30 mouse cellular contexts compared by ENCODE assay signal in genomic region chr4:115659190-115659589, GRCm38 (mm10). TPM values are rescaled to one million over a fixed set of nuclear protein-coding genes. Genes with fewer than 3 reads are reported as not detected.
DNase-seq lines count a peak whose midpoint lies in the region; ATAC-seq and TF ChIP-seq lines count a peak whose summit lies in the region.
"Had no signal": no experiment of that assay in that cellular context is flagged by ENCODE, and none has a peak within 500 bp of the region (broad histone marks: within the 10 kb centered on the region; RNA-seq: fewer than 3 reads in every experiment).

No protein-coding gene starts in this region.

- TF ChIP-seq CTCF in lung, adult 2 months (IDR thresholded peaks at IDR 0.05; ENCODE audit: insufficient read depth, low read length) = no peak
- TF ChIP-seq CTCF in intestine, postnatal 0 days (IDR thresholded peaks at IDR 0.05; ENCODE audit: low read depth) = 0 out of 2 replicates have a peak, but pooled peaks have one; percentile 6

- peak; percentile 79 for ATAC-seq in intestine, postnatal 0 days
- ATAC-seq: forebrain, postnatal 0 days; midbrain, embryonic 15.5 days had no signal

- H3K36me3 ChIP-seq in intestine, postnatal 0 days (ENCODE audit: control insufficient read depth, insufficient read depth) = no peaks in the 10 kb centered on the region
- H3K36me3 ChIP-seq: embryonic facial prominence, embryonic 15.5 days; forebrain, embryonic 10.5 days; midbrain, embryonic 15.5 days had no signal

- H3K9ac ChIP-seq in intestine, postnatal 0 days (ENCODE audit: low read depth, low read length) = no peak overlapping the region
- H3K9ac ChIP-seq: embryonic facial prominence, embryonic 15.5 days; forebrain, postnatal 0 days; hindbrain, embryonic 14.5 days; lung, embryonic 14.5 days; midbrain, embryonic 15.5 days had no signal

- no peaks in the 10 kb centered on the region for H3K9me3 ChIP-seq in intestine, postnatal 0 days (ENCODE audit: control insufficient read depth)
- H3K9me3 ChIP-seq: embryonic facial prominence, embryonic 15.5 days; forebrain, embryonic 10.5 days; megakaryocyte, embryonic 14.5 days; midbrain, embryonic 15.5 days had no signal

- no peaks in the 10 kb centered on the region for H3K4me1 ChIP-seq in lung, adult 2 months (ENCODE audit: control insufficient read depth, insufficient read depth, low read length)
- no peaks in the 10 kb centered on the region for H3K4me1 ChIP-seq in intestine, postnatal 0 days (replicated peaks; ENCODE audit: control insufficient read depth, insufficient read depth, low read length)
- H3K4me1 ChIP-seq: midbrain, embryonic 15.5 days had no signal

- no peak overlapping the region for H3K27ac ChIP-seq in intestine, postnatal 0 days (ENCODE audit: low read depth, low read length)
- H3K27ac ChIP-seq: embryonic facial prominence, embryonic 15.5 days; forebrain, embryonic 10.5 days; hindbrain, embryonic 14.5 days; midbrain, embryonic 15.5 days had no signal

- H3K4me3 ChIP-seq in lung, adult 2 months (replicated peaks; ENCODE audit: extremely low read depth, low read depth, low read length) = no peak overlapping the region
- H3K4me3 ChIP-seq in intestine, postnatal 0 days (ENCODE audit: low read depth, low read length) = no peak overlapping the region
- H3K4me3 ChIP-seq: embryonic facial prominence, embryonic 15.5 days; forebrain, embryonic 10.5 days; megakaryocyte, embryonic 14.5 days; midbrain, embryonic 15.5 days; myocyte had no signal

- H3K27me3 ChIP-seq in intestine, postnatal 0 days (replicated peaks; ENCODE audit: control insufficient read depth, insufficient read depth, low read length) = no peaks in the 10 kb centered on the region
- H3K27me3 ChIP-seq: midbrain, embryonic 15.5 days had no signal

- peak; percentile 93 for DNase-seq in kidney, adult 9 months
- no peak for DNase-seq in kidney, adult 18-20 months
- DNase-seq in lung, postnatal 25 days (ENCODE audit: low spot score) = peak; percentile 64
- no peak for DNase-seq in lung, adult 2 months
- no peak for DNase-seq in layer of hippocampus, postnatal 25 days (ENCODE audit: extremely low spot score in 1 of 2, low spot score in 1 of 2)
- no peak for DNase-seq in left cerebral cortex, adult 11 months (ENCODE audit: low spot score)
- DNase-seq: cerebellum, adult 2 months; cerebellum, postnatal 36 days; forebrain, postnatal 0 days; layer of hippocampus, adult 9-11 months; lung, embryonic 14.5 days; right cerebral cortex, postnatal 14 days; spleen, adult 18-20 months; thymus, postnatal 4 days had no signal

- H3K4me2 ChIP-seq in intestine, postnatal 0 days (replicated peaks; ENCODE audit: low read depth) = no peak overlapping the region
- H3K4me2 ChIP-seq: embryonic facial prominence, embryonic 15.5 days; heart, embryonic 11.5 days; hindbrain, embryonic 14.5 days; lung, embryonic 14.5 days; midbrain, embryonic 15.5 days had no signal

- TF ChIP-seq POLR2A in lung, adult 2 months (IDR thresholded peaks at IDR 0.05; ENCODE audit: borderline replicate concordance, extremely low read depth, low read depth, low read length) = no peak

RNA-seq across cellular contexts. Expression of gene Cyp4b1, which starts 11.7 kb away (rescaled TPM):
- 848 and 1,004 TPM in 2 replicates for polyA plus RNA-seq in lung, adult 2 months (2012; rRNA removed)
- 2.6 TPM in 2 replicates for polyA plus RNA-seq in intestine, postnatal 0 days (2015; fragmentation: Nextera tagmentation; extraction: Ambion mirVana)
- total RNA-seq in layer of hippocampus, postnatal 25 days (2021) = 1 to 10 TPM in 1 of 2 experiments, under 1 TPM in 1; 0.87 to 1.4 TPM
- polyA plus RNA-seq: C2C12; forebrain, embryonic 10.5 days had no signal

RNA-seq across cellular contexts. Expression of gene Cyp4a32, which starts 58.4 kb away (rescaled TPM):
- polyA plus RNA-seq in lung, adult 2 months (2012; rRNA removed) = not detected in 2 replicates
- not detected in 2 replicates for polyA plus RNA-seq in intestine, postnatal 0 days (2015; fragmentation: Nextera tagmentation; extraction: Ambion mirVana)
- total RNA-seq in layer of hippocampus, postnatal 25 days (2021) = not detected
- total RNA-seq: adrenal gland, adult 18-20 months; forebrain, postnatal 0 days; gastrocnemius, adult 18-20 months; gastrocnemius, postnatal 4 days; heart, postnatal 25 days; left cerebral cortex, postnatal 25 days had no signal
- polyA plus RNA-seq: C2C12; cerebellum, adult 2 months; embryonic facial prominence, embryonic 15.5 days; forebrain, embryonic 10.5 days; forebrain, postnatal 0 days; heart, embryonic 11.5 days; hindbrain, embryonic 14.5 days; limb, embryonic 14.5 days; lung, embryonic 14.5 days; midbrain, embryonic 15.5 days; myocyte; neural tube, embryonic 14.5 days had no signal

Comparison
In these comparisons a context has a peak if more than half of its experiments do, and no peak if none do; other contexts are left out.
1. DNase-seq: peak in kidney, adult 9 months (single experiment) and lung, postnatal 25 days (single experiment); none in kidney, adult 18-20 months (single experiment), lung, adult 2 months (single experiment), layer of hippocampus, postnatal 25 days (0 of 2) and left cerebral cortex, adult 11 months (single experiment).
2. RNA of gene Cyp4b1, which starts 11.7 kb away (polyA plus RNA-seq): 848 to 1,004 TPM in lung, adult 2 months; 2.6 TPM in intestine, postnatal 0 days; every median in the first group is over 100 times any median in the second.